Mouse (Mus musculus) CH12.LX (cell line): ENCODE measurements at regions not wholly inside any gene's neighbourhood (a gene's known extent, or its start where the extent isn't known, plus 50 kb on each side); places are given as distances from the start of the nearest gene placed in this dataset.

Source experiments
- DNase-seq: peaks from one replicate; pipeline ENCODE4 v3.0.0-alpha.2; 2013; ENCODE audit errors: extremely low read depth
- H3K27ac ChIP-seq: 2 replicates; pipeline ENCODE4 v1.5.1; 2012; ENCODE audit warnings: low read depth, mild to moderate bottlenecking, control low read depth, moderate library complexity; ENCODE audit not compliant: insufficient read depth
- H3K27me3 ChIP-seq: replicated peaks from 2 replicates; pipeline ENCODE3; 2012; ENCODE audit warnings: inconsistent platforms
- H3K36me3 ChIP-seq, 2 experiments: replicated peaks in 1 of 2; 2 replicates each; pipeline versions ENCODE3 to v1.6.1; 2012; ENCODE audit warnings: inconsistent platforms in 1 of 2, low read length in 1 of 2, mild to moderate bottlenecking in 1 of 2, mixed read lengths in 1 of 2, moderate library complexity in 1 of 2; ENCODE audit not compliant: control insufficient read depth in 1 of 2, insufficient read depth in 1 of 2
- H3K4me1 ChIP-seq, 2 experiments: 2 replicates each; pipeline ENCODE4 v1.6.1; 2012; ENCODE audit warnings: inconsistent platforms in 1 of 2, moderate library complexity in 1 of 2; ENCODE audit not compliant: insufficient read depth in 2 of 2, control insufficient read depth in 1 of 2
- H3K4me2 ChIP-seq: 2 replicates; pipeline ENCODE4 v1.6.1; 2012; ENCODE audit warnings: low read depth, mild to moderate bottlenecking, control low read depth; ENCODE audit not compliant: poor library complexity, insufficient read depth, severe bottlenecking
- H3K4me3 ChIP-seq, 3 experiments: fragments of 150-350 bp in 1 of 3; sonication (generic) in 1 of 3; replicated peaks in 1 of 3; 2 replicates each; pipeline versions ENCODE3 to v1.5.1; 2011 to 2012; ENCODE audit warnings: low read depth in 2 of 3, low read length in 2 of 3, mild to moderate bottlenecking in 2 of 3, moderate library complexity in 2 of 3, control low read depth in 1 of 3, improper control_type of control experiment in 1 of 3, inconsistent platforms in 1 of 3, mixed read lengths in 1 of 3; ENCODE audit not compliant: poor library complexity in 1 of 3
- H3K79me2 ChIP-seq: replicated peaks from 2 replicates; pipeline ENCODE4 v1.6.1; 2012; ENCODE audit warnings: mild to moderate bottlenecking, moderate library complexity; ENCODE audit not compliant: control insufficient read depth, poor library complexity, insufficient read depth, severe bottlenecking; ENCODE audit errors: extremely low read depth
- H3K9ac ChIP-seq: 2 replicates; pipeline ENCODE4 v1.6.1; 2012; ENCODE audit warnings: low read depth, mild to moderate bottlenecking, control low read depth, moderate library complexity; ENCODE audit not compliant: insufficient read depth
- H3K9me3 ChIP-seq: replicated peaks from 2 replicates; pipeline ENCODE3; 2012; ENCODE audit warnings: low read length, inconsistent platforms, mixed read lengths
- BHLHE40 ChIP-seq: IDR thresholded peaks from 2 replicates; pipeline ENCODE4 v1.6.1; 2011; ENCODE audit warnings: mild to moderate bottlenecking, low read depth, low read length, improper control_type of control experiment
- CHD2 ChIP-seq: IDR thresholded peaks from 2 replicates; pipeline ENCODE4 v1.6.1; 2011; ENCODE audit warnings: low read length, improper control_type of control experiment
- CTCF ChIP-seq, 2 experiments: IDR thresholded peaks in 1 of 2; conservative IDR thresholded peaks in 1 of 2; 2 replicates each; pipeline ENCODE4 v1.5.1; 2011 to 2012; ENCODE audit warnings: low read depth in 2 of 2, low read length in 2 of 2, improper control_type of control experiment in 1 of 2, inconsistent platforms in 1 of 2, mild to moderate bottlenecking in 1 of 2, moderate library complexity in 1 of 2
- E2F4 ChIP-seq: IDR thresholded peaks from 2 replicates; pipeline ENCODE4 v1.6.1; 2011; ENCODE audit warnings: low read depth, low read length, improper control_type of control experiment; ENCODE audit not compliant: insufficient replicate concordance
- ELF1 ChIP-seq: IDR thresholded peaks from 2 replicates; pipeline ENCODE4 v1.6.1; 2014; ENCODE audit warnings: low read depth, mild to moderate bottlenecking, inconsistent platforms, low read length, improper control_type of control experiment
- EP300 ChIP-seq: IDR thresholded peaks from 2 replicates; pipeline ENCODE4 v1.6.1; 2011; ENCODE audit warnings: low read length, improper control_type of control experiment
- JUN ChIP-seq: IDR thresholded peaks from 2 replicates; pipeline ENCODE4 v1.6.1; 2011; ENCODE audit warnings: low read depth, mild to moderate bottlenecking, low read length, improper control_type of control experiment, moderate library complexity; ENCODE audit not compliant: insufficient read depth
- MAZ ChIP-seq: IDR thresholded peaks from 2 replicates; pipeline ENCODE4 v1.6.1; 2012; ENCODE audit warnings: low read depth, mild to moderate bottlenecking, inconsistent platforms, low read length, improper control_type of control experiment, moderate library complexity
- MEF2A ChIP-seq: IDR thresholded peaks from 2 replicates; pipeline ENCODE4 v1.6.1; 2014; ENCODE audit warnings: low read depth, mild to moderate bottlenecking, inconsistent platforms, low read length, improper control_type of control experiment, borderline replicate concordance
- MYC ChIP-seq: IDR thresholded peaks from 2 replicates; pipeline ENCODE4 v1.6.1; 2011; ENCODE audit warnings: low read depth, mild to moderate bottlenecking, improper control_type of control experiment, low read length
- PAX5 ChIP-seq: IDR thresholded peaks from 2 replicates; pipeline ENCODE4 v1.6.1; 2012; ENCODE audit warnings: low read length, inconsistent platforms, mixed read lengths
- RAD21 ChIP-seq: IDR thresholded peaks from 2 replicates; pipeline ENCODE4 v1.6.1; 2011; ENCODE audit warnings: low read depth, mild to moderate bottlenecking, low read length, improper control_type of control experiment, moderate library complexity
- SIN3A ChIP-seq: IDR thresholded peaks from 2 replicates; pipeline ENCODE4 v1.6.1; 2012; ENCODE audit warnings: low read length, improper control_type of control experiment, inconsistent platforms
- SMC3 ChIP-seq: IDR thresholded peaks from 2 replicates; pipeline ENCODE4 v1.6.1; 2011; ENCODE audit warnings: low read depth, low read length, improper control_type of control experiment
- TBP ChIP-seq: conservative IDR thresholded peaks from 2 replicates; pipeline ENCODE4 v1.6.1; 2011; ENCODE audit warnings: low read depth, low read length, improper control_type of control experiment
- TCF12 ChIP-seq: IDR thresholded peaks from 2 replicates; pipeline ENCODE4 v1.6.1; 2014; ENCODE audit warnings: low read depth, mild to moderate bottlenecking, inconsistent platforms, low read length, improper control_type of control experiment
- UBTF ChIP-seq: IDR thresholded peaks from 2 replicates; pipeline ENCODE4 v1.6.1; 2012; ENCODE audit warnings: low read depth, mild to moderate bottlenecking, inconsistent platforms, low read length, improper control_type of control experiment, moderate library complexity
- ZC3H11A ChIP-seq: IDR thresholded peaks from 2 replicates; pipeline ENCODE4 v1.6.1; 2012; ENCODE audit warnings: low read depth, mild to moderate bottlenecking, inconsistent platforms, low read length, improper control_type of control experiment
- ZKSCAN1 ChIP-seq: IDR thresholded peaks from 2 replicates; pipeline ENCODE4 v1.6.1; 2012; ENCODE audit warnings: low read depth, inconsistent platforms, low read length, improper control_type of control experiment, borderline replicate concordance
- ZMIZ1 ChIP-seq: IDR thresholded peaks from 2 replicates; pipeline ENCODE4 v1.6.1; 2012; ENCODE audit warnings: low read depth, mild to moderate bottlenecking, inconsistent platforms, low read length, improper control_type of control experiment
- ZNF384 ChIP-seq: IDR thresholded peaks from 2 replicates; pipeline ENCODE4 v1.6.1; 2012; ENCODE audit warnings: low read depth, low read length, improper control_type of control experiment, inconsistent platforms
- dilution Hi-C: fragments of 300-500 bp; cut with MboI; formaldehyde crosslinking; loops from 2 replicates; pipeline ENCODE4 v1.14.3; 2020; ENCODE audit warnings: low sequenced_read_pairs; ENCODE audit not compliant: extremely low pct_unique_long_range_greater_than_20kb, extremely low pct_ligation_motif_present
- in situ Hi-C: fragments of 300-500 bp; cut with MboI; formaldehyde crosslinking; loops from 3 replicates; pipeline ENCODE4 v1.14.3; 2019; ENCODE audit warnings: low sequenced_read_pairs, low pct_ligation_motif_present, low pct_unique_long_range_greater_than_20kb, mixed read lengths

- in situ Hi-C loops = no loop called here
- Histone ChIP-seq H3K27ac (no peak overlapping the region), H3K9me3 (no peaks in the 10 kb centered on the region), H3K79me2 (no peaks in the 10 kb centered on the region), H3K4me1 (no peaks in the 10 kb centered on the region), H3K27me3 (no peaks in the 10 kb centered on the region), H3K9ac (no peak overlapping the region), H3K36me3 (no peaks in the 10 kb centered on the region)
- dilution Hi-C loops = no loop called here
- TF ChIP-seq ZNF384 = no peak
- TF ChIP-seq RAD21 = no peak
- no peak for TF ChIP-seq TBP
- no peak for TF ChIP-seq ZKSCAN1
- TF ChIP-seq MAZ = no peak
- TF ChIP-seq ZMIZ1 = no peak
- no peak for TF ChIP-seq JUN
- no peak for TF ChIP-seq CHD2
- no peak for TF ChIP-seq PAX5
- no peak for TF ChIP-seq MYC
- TF ChIP-seq MEF2A = no peak
- TF ChIP-seq EP300 = no peak
- TF ChIP-seq E2F4 = no peak
- TF ChIP-seq TCF12 = no peak
- TF ChIP-seq, all 38 proteins: peak for 0
- Histone ChIP-seq H3K4me2 (no peak overlapping the region), H3K4me3 (no peak overlapping the region)
- no peak for DNase-seq
Observed at GRCm38 (mm10) chr13:6178362-6179070, 317.2 kb downstream of the Klf6 start.

GRCm38 (mm10) chr13:6189133-6189532, 327.9 kb downstream of the Klf6 start:
- Histone ChIP-seq H3K9ac (no peak overlapping the region), H3K4me1 (peaks cover 2 to 26% of the 10 kb centered on the region in 2 experiments; a peak in 3 of 4 replicates), H3K4me3 (no peak overlapping the region), H3K79me2 (no peaks in the 10 kb centered on the region), H3K36me3 (no peaks in the 10 kb centered on the region), H3K27ac (no peak overlapping the region), H3K9me3 (no peaks in the 10 kb centered on the region), H3K27me3 (no peaks in the 10 kb centered on the region), H3K4me2 (no peak overlapping the region)
- no peak for DNase-seq
- dilution Hi-C loops = no loop called here
- TF ChIP-seq UBTF (no peak), CTCF (conservative IDR thresholded peaks at IDR 0.05 in 1 of 2, IDR thresholded peaks at IDR 0.05 in 1 of 2; ENCODE audit: low read depth in 2 of 2, low read length in 2 of 2) (no peak), PAX5 (no peak), SMC3 (no peak), ELF1 (no peak), JUN (no peak), ZMIZ1 (no peak), SIN3A (no peak), MEF2A (no peak), BHLHE40 (no peak), RAD21 (no peak), ZC3H11A (no peak)
- in situ Hi-C loops = no loop called here
